Mouse (Mus musculus): Measurements from ENCODE around the gene Bet1. TPM values are rescaled to one million over a fixed set of nuclear protein-coding genes. Genes with fewer than 3 reads are reported as not detected.

Bet1 gene
- total RNA-seq (2021): 10 to 100 TPM; 23.1 to 29.4 TPM

DNA sequence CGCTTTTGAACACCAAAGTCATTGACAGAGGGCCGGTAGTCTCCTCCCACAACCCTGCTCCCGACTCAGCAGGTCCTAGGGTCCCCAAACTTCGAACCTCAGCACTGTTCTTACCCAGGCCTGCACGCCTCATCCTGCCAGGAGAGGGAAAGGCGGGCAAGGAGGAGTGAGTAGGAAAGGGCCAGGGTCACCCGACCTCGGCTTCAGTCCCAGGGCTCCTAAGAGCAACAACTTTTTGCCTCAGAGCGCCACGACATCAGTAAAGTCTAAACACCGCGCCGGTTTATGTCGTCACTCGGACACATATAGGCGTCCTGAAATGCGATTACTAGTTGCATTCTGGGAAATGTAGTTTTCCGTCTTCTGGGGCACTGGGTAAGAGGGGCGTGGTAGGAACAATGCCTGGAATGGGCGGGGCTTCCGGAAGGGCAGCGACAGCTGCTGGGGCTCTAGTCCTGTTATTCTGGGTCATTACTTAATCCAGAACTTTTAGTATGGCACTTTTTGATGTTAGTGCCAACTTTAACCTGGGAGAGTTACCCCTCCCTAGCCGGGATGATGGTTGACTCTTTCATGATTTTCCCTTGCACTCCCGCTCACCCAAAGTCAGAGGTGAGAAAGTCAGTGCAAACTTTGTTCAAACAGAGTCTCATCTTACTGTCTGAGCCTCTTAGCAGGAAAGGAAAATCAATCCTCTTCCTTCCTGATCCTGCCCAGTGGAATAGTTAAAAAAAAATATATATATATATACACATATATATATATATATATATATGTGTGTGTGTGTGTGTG is at the start of gene Bet1:
Bet1 (minus strand) TSS at position 310 of the 792 bp plus-strand sequence.
- intact Hi-C loops (cut with DNase I): no loop called here
- peak; percentile 82 to 89 for DNase-seq (ENCODE audit: low spot score in 2 of 2)

DNA sequence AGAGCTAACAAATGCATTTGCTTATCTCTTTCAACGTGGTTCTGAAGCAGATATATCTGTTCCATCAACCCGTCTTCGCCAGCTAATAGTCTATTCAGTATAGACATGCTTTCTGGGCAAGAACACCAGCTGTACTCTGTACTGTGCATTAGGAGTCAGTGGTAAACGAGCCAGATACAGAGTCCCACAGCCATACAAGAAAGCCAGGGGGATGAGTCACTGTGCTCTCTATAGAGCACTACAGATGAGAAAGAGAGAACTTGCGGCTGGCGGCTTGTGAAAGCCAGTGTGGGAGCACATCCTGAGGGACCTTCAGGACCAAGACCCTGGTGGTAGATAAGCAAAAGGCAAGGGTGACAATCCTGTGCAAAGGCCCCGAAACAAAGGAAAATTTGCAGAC is 45.5 kb upstream of the Bet1 start:
- intact Hi-C loops (cut with DNase I): no loop called here
- no peak for DNase-seq (ENCODE audit: low spot score in 2 of 2)

DNA sequence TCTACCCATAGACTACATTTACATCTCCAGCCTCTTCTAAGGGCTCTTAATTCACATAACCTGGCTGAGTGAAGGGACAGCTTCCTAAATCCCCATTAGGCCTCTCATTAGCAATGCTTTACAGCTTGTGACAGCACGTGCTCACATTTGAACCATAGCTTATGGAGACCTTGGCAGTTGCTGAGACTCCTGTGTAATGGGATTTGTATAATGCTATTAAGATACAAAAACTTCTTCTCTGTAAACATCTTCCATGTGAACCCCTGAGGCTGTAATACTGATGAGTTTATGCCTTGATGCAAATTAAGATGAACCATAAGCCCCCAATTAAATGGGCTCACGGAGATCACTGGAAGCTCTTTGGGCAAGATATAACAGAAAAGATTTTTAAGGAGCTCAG is 44.4 kb upstream of the Bet1 start:
- intact Hi-C loops (cut with DNase I): no loop called here

DNA sequence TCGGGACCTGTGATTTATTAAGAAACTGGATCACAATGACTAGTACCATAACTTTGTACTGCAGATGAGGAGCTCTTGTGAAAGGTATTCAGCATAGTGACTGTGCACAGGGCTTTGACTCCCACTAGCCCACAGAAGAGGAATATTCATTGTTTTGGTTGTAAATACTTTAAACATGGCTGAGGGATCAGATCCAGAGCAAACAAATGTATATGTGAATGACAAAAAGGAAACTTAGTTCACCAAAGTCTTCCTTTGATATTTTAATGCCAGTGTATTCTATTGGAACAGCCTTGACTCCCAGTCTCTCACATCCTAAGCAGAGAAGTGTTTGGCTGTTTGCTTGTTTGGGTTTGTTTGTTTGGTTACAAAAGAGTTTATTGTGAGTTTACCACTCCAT is 31.8 kb upstream of the Bet1 start:
- intact Hi-C loops (cut with DNase I): no loop called here
- DNase-seq (ENCODE audit: low spot score in 2 of 2): no peak

More for the DNA sequence above, 44.4 kb upstream of the Bet1 start:
- DNase-seq (ENCODE audit: low spot score in 2 of 2): no peak

DNA sequence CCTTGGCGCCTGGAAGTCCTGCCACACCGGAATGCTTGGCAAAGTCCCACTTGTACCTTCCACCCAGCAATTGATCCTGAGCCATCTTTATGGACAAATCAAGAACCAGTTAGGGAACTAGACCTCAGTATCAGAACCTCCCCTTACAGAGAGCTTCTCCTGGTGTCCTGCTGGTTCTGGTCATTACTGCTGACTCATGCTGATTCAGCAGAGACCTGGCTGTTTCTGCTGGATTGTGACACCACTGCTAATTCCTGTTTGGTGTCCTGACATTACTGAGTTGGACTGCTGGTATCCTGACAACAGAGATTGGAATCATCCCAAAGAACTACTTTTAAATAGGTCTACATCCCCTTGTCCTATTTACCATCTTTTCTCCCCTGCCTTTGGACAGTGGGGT is 3.7 kb upstream of the Bet1 start:
- intact Hi-C loops (cut with DNase I): no loop called here
- no peak for DNase-seq (ENCODE audit: low spot score in 2 of 2)

DNA sequence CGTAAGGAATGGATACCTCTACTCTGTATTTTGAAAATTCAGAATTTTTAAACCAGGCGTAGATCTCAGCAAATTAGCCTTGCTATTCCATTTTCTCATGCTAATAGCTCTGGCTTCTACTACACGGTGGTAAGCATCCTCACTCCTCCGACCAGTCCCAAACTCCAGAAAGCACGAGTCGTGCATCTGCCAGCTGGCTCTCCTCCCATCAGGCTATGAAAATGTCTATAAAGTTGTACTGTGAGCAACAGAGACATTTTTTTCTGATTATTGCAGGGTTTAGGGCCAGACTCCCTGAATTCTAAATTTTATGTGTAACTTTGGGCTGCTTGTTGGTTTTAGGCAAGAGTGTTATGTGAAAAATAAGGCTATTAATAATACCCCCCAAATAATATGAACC is 14.5 kb downstream of the Bet1 start:
- intact Hi-C loops (cut with DNase I): no loop called here
- DNase-seq (ENCODE audit: low spot score in 2 of 2): no peak

DNA sequence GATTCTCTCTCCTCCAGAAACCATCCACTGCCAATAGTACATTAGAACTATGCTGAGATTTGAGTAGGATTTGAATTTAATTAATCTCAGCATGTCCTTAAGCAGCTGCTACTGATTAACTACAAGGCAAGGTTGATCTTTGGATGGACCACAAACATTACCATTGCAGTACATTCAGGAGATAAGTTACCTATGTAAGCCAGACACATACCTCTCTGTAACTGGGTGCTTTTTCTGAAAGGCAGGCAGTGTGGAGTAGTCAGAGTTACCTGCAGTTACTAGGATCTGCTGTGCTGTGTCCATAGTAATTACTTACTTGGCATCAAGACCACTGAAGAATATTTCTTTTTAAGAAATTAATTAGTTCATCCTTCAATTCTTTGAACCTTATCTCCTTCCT is 17.1 kb downstream of the Bet1 start:
- intact Hi-C loops (cut with DNase I): no loop called here
- no peak for DNase-seq (ENCODE audit: low spot score in 2 of 2)

DNA sequence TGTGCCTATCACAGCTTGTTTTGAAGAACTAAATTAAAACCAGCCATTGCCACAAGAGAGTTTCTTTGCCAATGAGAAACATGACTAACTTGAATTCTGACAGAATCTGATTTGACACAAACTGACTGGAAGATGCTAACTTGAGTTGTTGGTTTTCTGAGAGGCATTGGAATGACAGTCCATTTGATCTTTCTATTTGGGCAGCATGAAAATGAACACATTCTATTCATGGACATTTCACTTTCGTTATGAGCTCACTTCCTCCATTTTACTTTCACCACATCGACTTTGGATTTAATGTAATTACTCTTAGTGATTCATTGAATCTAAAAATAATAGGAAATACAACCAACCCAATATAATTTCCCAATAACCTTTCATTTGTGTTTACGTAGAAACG is 32.4 kb downstream of the Bet1 start:
- intact Hi-C loops (cut with DNase I): no loop called here

DNA sequence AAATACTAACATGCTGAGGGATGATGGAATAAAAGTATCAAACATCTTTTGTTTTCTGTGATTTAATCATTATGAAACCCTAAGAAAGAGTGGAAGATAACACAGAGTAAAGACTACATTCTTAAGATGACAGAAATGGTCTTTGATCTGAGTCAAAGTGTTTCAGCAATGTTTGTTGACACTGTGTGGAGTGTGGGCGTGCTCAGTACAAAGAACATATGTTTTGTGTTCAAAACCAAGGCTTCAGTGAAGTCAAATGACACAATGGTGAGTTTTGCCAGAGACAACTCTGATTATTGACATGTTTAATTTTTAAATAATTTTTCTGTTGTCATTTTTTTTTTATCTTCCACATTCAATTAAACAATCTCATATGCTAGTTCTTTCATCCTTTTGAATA is 33.9 kb downstream of the Bet1 start:
- intact Hi-C loops (cut with DNase I): no loop called here
- DNase-seq (ENCODE audit: low spot score in 2 of 2): no peak

More for the DNA sequence above, 32.4 kb downstream of the Bet1 start:
- DNase-seq (ENCODE audit: low spot score in 2 of 2): no peak

DNA sequence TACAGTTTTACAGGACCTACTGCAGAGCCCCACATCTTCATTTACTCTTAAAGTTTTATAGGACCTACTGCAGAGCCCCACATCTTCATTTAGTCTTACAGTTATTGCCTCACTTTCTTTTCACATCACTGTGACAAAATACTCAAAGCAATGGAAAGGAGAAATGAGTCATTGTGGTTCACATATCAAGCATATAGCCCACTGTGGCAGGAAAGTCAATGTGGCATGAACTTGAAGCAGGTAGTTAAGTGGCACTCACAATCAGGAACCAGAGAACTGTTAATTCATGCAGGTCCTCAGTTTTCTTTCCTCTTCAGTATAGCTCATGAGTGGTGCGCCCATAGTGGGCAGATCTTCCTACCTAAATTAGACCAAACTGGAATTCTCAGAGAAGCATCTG is 39.6 kb downstream of the Bet1 start:
- intact Hi-C loops (cut with DNase I): no loop called here

DNA sequence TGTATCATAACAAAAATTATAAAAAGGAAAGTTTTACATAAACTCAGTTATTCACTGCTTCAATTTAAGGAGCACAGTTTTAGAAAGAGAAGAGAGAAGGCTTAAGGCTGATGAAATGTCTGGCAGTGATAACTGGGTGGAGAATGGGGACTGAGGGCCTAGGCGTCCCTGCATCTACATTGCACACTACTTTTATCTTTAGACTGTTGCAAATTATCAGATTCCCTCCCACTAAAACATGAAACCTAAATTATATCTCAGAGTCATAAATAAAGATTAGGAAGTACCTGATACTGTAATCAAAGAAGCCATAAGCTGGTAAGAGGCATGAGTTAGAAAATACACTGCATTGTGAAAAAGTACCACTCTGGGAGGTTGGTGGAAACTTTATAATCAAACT is 45.0 kb downstream of the Bet1 start:
- no peak for DNase-seq (ENCODE audit: low spot score in 2 of 2)
- intact Hi-C loops (cut with DNase I): no loop called here

More for the DNA sequence above, 39.6 kb downstream of the Bet1 start:
- DNase-seq (ENCODE audit: low spot score in 2 of 2): no peak

DNA sequence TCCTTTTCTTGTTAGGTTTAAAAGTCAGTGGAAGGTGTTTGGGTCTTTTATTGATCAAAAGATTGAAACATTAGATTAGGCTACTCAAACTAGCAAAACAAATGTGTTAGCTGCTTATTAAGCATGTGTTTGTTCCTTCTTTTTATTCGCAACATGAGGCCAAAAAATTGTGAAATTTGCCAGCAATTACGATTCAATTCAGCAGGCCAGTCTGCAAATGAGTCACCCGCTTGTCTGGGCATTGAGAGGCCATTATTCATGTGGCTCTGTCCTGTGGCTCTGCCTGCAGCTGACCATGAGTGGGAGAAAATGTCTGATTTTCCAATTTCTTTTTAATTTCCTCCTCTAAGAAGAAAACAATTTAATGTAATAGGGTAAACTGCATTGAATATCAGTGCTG is 55.8 kb downstream of the Bet1 start:
- intact Hi-C loops (cut with DNase I): no loop called here
- DNase-seq (ENCODE audit: low spot score in 2 of 2): no peak

Other genes starting within 250 kb of the Bet1 start
- not detected for gene Tfpi2, start 98.1 kb downstream of the Bet1 start, total RNA-seq (2021)
- not detected for gene Gngt1, start 93.2 kb downstream of the Bet1 start, total RNA-seq (2021)
- 10 to 100 TPM; 10.1 to 10.8 TPM for gene Gng11, start 83.1 kb downstream of the Bet1 start, total RNA-seq (2021)